23 mouse cellular contexts compared by ENCODE assay signal in genomic region chr11:118260081-118260480, GRCm38 (mm10). TPM values are rescaled to one million over a fixed set of nuclear protein-coding genes. Genes with fewer than 3 reads are reported as not detected.
DNase-seq lines count a peak whose midpoint lies in the region; ATAC-seq and TF ChIP-seq lines count a peak whose summit lies in the region.
"Had no signal": no experiment of that assay in that cellular context is flagged by ENCODE, and none has a peak within 500 bp of the region (broad histone marks: within the 10 kb centered on the region; RNA-seq: fewer than 3 reads in every experiment).

No protein-coding gene starts in this region.

- WGBS in liver, postnatal 0 days (ENCODE audit: insufficient replicate concordance): 57% methylated on average over 8 of the region's 8 CpGs
- 94% methylated on average over 8 of the region's 8 CpGs for WGBS in midbrain, embryonic 11.5 days

- H3K27ac ChIP-seq in liver, postnatal 0 days (ENCODE audit: low read depth): 0 out of 2 replicates have a peak overlapping the region, but pooled peaks have one; percentile 29
- H3K27ac ChIP-seq in midbrain, embryonic 11.5 days (ENCODE audit: low read depth, low read length): no peak overlapping the region
- H3K27ac ChIP-seq: forebrain, embryonic 10.5 days; hindbrain, embryonic 15.5 days; layer of hippocampus, adult 2 months; limb, embryonic 15.5 days; neural tube, embryonic 12.5 days had no signal

- no peak overlapping the region for H3K9ac ChIP-seq in liver, postnatal 0 days (replicated peaks)
- H3K9ac ChIP-seq in midbrain, embryonic 11.5 days (ENCODE audit: low read length): no peak overlapping the region
- H3K9ac ChIP-seq: heart, embryonic 12.5 days; hindbrain, embryonic 15.5 days; limb, embryonic 15.5 days; neural tube, embryonic 12.5 days had no signal

- no peak for TF ChIP-seq EP300 in liver, postnatal 0 days (IDR thresholded peaks at IDR 0.05; ENCODE audit: low read depth)

- H3K4me3 ChIP-seq in liver, postnatal 0 days (ENCODE audit: low read depth, low read length): no peak overlapping the region
- no peak overlapping the region for H3K4me3 ChIP-seq in midbrain, embryonic 11.5 days (ENCODE audit: low read depth, low read length)
- H3K4me3 ChIP-seq: forebrain, embryonic 10.5 days; heart, embryonic 12.5 days; hindbrain, embryonic 15.5 days; layer of hippocampus, adult 2 months; limb, embryonic 15.5 days; megakaryocyte, embryonic 14.5 days; neural tube, embryonic 12.5 days had no signal

- H3K4me1 ChIP-seq in liver, postnatal 0 days (ENCODE audit: insufficient read depth): no peaks in the 10 kb centered on the region
- no peaks in the 10 kb centered on the region for H3K4me1 ChIP-seq in midbrain, embryonic 11.5 days (ENCODE audit: control insufficient read depth, insufficient read depth, low read length)
- H3K4me1 ChIP-seq: forebrain, embryonic 10.5 days; neural tube, embryonic 12.5 days had no signal

- no peak for DNase-seq in liver, postnatal 0 days
- DNase-seq in liver: no peak
- DNase-seq in T-cell, adult 2 months (ENCODE audit: low spot score): peak; percentile 34
- DNase-seq in naive thymus-derived CD4-positive, alpha-beta T cell, adult 2 months (ENCODE audit: low read depth): peak; percentile 73
- peak; percentile 56 for DNase-seq in thymus, postnatal 25 days
- no peak for DNase-seq in embryo, embryonic 10.5 days (ENCODE audit: low spot score)
- no peak for DNase-seq in midbrain, embryonic 11.5 days (ENCODE audit: low spot score, missing footprints)
- no peak for DNase-seq in retina, postnatal 1 day
- DNase-seq: cerebellum, adult 9-11 months; heart, postnatal 36 days; kidney, adult 11 months; kidney, postnatal 10 days; layer of hippocampus, postnatal 36 days; lung, adult 2 months had no signal

- no peak overlapping the region for H3K4me2 ChIP-seq in liver, postnatal 0 days (ENCODE audit: low read depth, low read length)
- H3K4me2 ChIP-seq in midbrain, embryonic 11.5 days: no peak overlapping the region
- H3K4me2 ChIP-seq: heart, embryonic 12.5 days; hindbrain, embryonic 15.5 days; limb, embryonic 15.5 days; neural tube, embryonic 12.5 days had no signal

- no peaks in the 10 kb centered on the region for H3K27me3 ChIP-seq in liver, postnatal 0 days (ENCODE audit: insufficient read depth, low read length)
- no peaks in the 10 kb centered on the region for H3K27me3 ChIP-seq in midbrain, embryonic 11.5 days (ENCODE audit: control insufficient read depth, insufficient read depth, low read length)
- H3K27me3 ChIP-seq: heart, embryonic 12.5 days; hindbrain, embryonic 15.5 days; limb, embryonic 15.5 days; megakaryocyte, embryonic 14.5 days; neural tube, embryonic 12.5 days; Patski had no signal

- TF ChIP-seq CTCF in liver, postnatal 0 days (IDR thresholded peaks at IDR 0.05; ENCODE audit: low read depth): no peak

- no peak for ATAC-seq in liver, postnatal 0 days
- no peak for ATAC-seq in midbrain, embryonic 11.5 days (ENCODE audit: low FRiP score)
- ATAC-seq: midbrain, embryonic 16.5 days; Patski had no signal

- peaks cover 69% of the 10 kb centered on the region for H3K36me3 ChIP-seq in liver, postnatal 0 days (replicated peaks; ENCODE audit: insufficient read depth, low read length)
- H3K36me3 ChIP-seq in midbrain, embryonic 11.5 days (ENCODE audit: control insufficient read depth, insufficient read depth, low read length): peaks cover 42% of the 10 kb centered on the region

- no peaks in the 10 kb centered on the region for H3K9me3 ChIP-seq in liver, postnatal 0 days (ENCODE audit: low read length)
- H3K9me3 ChIP-seq in midbrain, embryonic 11.5 days (ENCODE audit: control insufficient read depth, low read length): no peaks in the 10 kb centered on the region
- H3K9me3 ChIP-seq: heart, embryonic 12.5 days; hindbrain, embryonic 15.5 days; limb, embryonic 15.5 days; megakaryocyte, embryonic 14.5 days; neural tube, embryonic 12.5 days had no signal

RNA-seq across cellular contexts. Expression of gene Cyth1, which starts 11.7 kb away (rescaled TPM):
- 7.0 and 7.9 TPM in 2 replicates for polyA plus RNA-seq in liver, postnatal 0 days (2015; fragmentation: Nextera tagmentation; extraction: Ambion mirVana)
- 12.3 and 12.8 TPM in 2 replicates for polyA plus RNA-seq in midbrain, embryonic 11.5 days (2014; fragmentation: Nextera tagmentation; extraction: Ambion mirVana)

RNA-seq across cellular contexts. Expression of gene Usp36, which starts 30.0 kb away (rescaled TPM):
- polyA plus RNA-seq in liver, postnatal 0 days (2015; fragmentation: Nextera tagmentation; extraction: Ambion mirVana): 3.2 and 3.8 TPM in 2 replicates
- polyA plus RNA-seq in midbrain, embryonic 11.5 days (2014; fragmentation: Nextera tagmentation; extraction: Ambion mirVana): 8.7 and 9.0 TPM in 2 replicates

Comparison
In these comparisons a context has a peak if more than half of its experiments do, and no peak if none do; other contexts are left out.
1. DNase-seq: peak in T-cell, adult 2 months (single experiment), naive thymus-derived CD4-positive, alpha-beta T cell, adult 2 months (single experiment) and thymus, postnatal 25 days (single experiment); none in liver, postnatal 0 days (single experiment), liver (single experiment), embryo, embryonic 10.5 days (single experiment), midbrain, embryonic 11.5 days (single experiment) and retina, postnatal 1 day (single experiment).